Mouse (Mus musculus) telencephalon, adult 2 months (tissue): ENCODE data around the gene Fam120c.
"Not testable (repeated sequence)": the region's sequence is repeated elsewhere in the genome, so short reads cannot be mapped to it uniquely, and the experiment has no call there.

Experiments used
- DNase-seq: peaks from one replicate; pipeline ENCODE4 v3.0.0-alpha.2; 2011; ENCODE audit warnings: low read depth, low spot score

Fam120c gene

GRCm38 (mm10) chrX:151343761-151344500 is at the start of gene Fam120c:
Gene Fam120c, plus strand, starts transcription at chrX:151344175.
- peak; percentile 70 for DNase-seq

GRCm38 (mm10) chrX:151298329-151298728 is 45.6 kb upstream of the Fam120c start:
- no peak for DNase-seq

GRCm38 (mm10) chrX:151313732-151314131 is 30.2 kb upstream of the Fam120c start:
- DNase-seq, result no peak

GRCm38 (mm10) chrX:151333615-151334014 is 10.4 kb upstream of the Fam120c start:
- no peak for DNase-seq

- DNase-seq, result no peak
Measured at GRCm38 (mm10) chrX:151337804-151338203, 6.2 kb upstream of the Fam120c start.

GRCm38 (mm10) chrX:151344501-151344984 is 568 bp downstream of the Fam120c start:
- DNase-seq, result no peak

GRCm38 (mm10) chrX:151345333-151346125 is 1.6 kb downstream of the Fam120c start:
- DNase-seq, result no peak

- no peak for DNase-seq
Measured at GRCm38 (mm10) chrX:151347278-151347677, 3.3 kb downstream of the Fam120c start.

GRCm38 (mm10) chrX:151349322-151349721 is 5.3 kb downstream of the Fam120c start:
- DNase-seq, result no peak

- DNase-seq, result no peak
Measured at GRCm38 (mm10) chrX:151418801-151419200, 74.8 kb downstream of the Fam120c start.

- DNase-seq, result no peak
Measured at GRCm38 (mm10) chrX:151420791-151421190, 76.8 kb downstream of the Fam120c start.

GRCm38 (mm10) chrX:151443637-151444036 is 99.7 kb downstream of the Fam120c start:
- no peak for DNase-seq

- no peak for DNase-seq
Measured at GRCm38 (mm10) chrX:151444189-151444588, 100.2 kb downstream of the Fam120c start.

- DNase-seq, result no peak
Measured at GRCm38 (mm10) chrX:151488128-151488527, 144.2 kb downstream of the Fam120c start.

- DNase-seq, result not testable (repeated sequence)
Measured at GRCm38 (mm10) chrX:151493269-151493668, 149.3 kb downstream of the Fam120c start.

GRCm38 (mm10) chrX:151496596-151496995 is 152.6 kb downstream of the Fam120c start:
- no peak for DNase-seq

- DNase-seq, result no peak
Measured at GRCm38 (mm10) chrX:151508536-151508935, 164.6 kb downstream of the Fam120c start.

- DNase-seq, result no peak
Measured at GRCm38 (mm10) chrX:151509906-151510305, 165.9 kb downstream of the Fam120c start.

GRCm38 (mm10) chrX:151513066-151513465 is 169.1 kb downstream of the Fam120c start:
- DNase-seq, result no peak

- no peak for DNase-seq
Measured at GRCm38 (mm10) chrX:151513694-151514093, 169.7 kb downstream of the Fam120c start.

- no peak for DNase-seq
Measured at GRCm38 (mm10) chrX:151518181-151518580, 174.2 kb downstream of the Fam120c start.

GRCm38 (mm10) chrX:151520127-151520457 is 176.1 kb downstream of the Fam120c start:
- no peak for DNase-seq
